Mouse (Mus musculus): Measurements from ENCODE around the gene Rgma. TPM values are rescaled to one million over a fixed set of nuclear protein-coding genes. Genes with fewer than 3 reads are reported as not detected.
A peak's percentile ranks its signal among the peaks of the same experiment; 100 is the strongest.

Gene Rgma
- total RNA-seq, 2 experiments from 2014 or later: not detected

GRCm38 (mm10) chr7:73425451-73425850 is 50.1 kb downstream of the Rgma start:
- no peak for ATAC-seq (replicated peaks; ENCODE audit: low FRiP score, low TSS enrichment, poor library complexity, severe bottlenecking)

GRCm38 (mm10) chr7:73426235-73426634 is 50.9 kb downstream of the Rgma start:
- ATAC-seq (replicated peaks; ENCODE audit: low FRiP score, low TSS enrichment, poor library complexity, severe bottlenecking): no peak

- ATAC-seq (replicated peaks; ENCODE audit: low FRiP score, low TSS enrichment, poor library complexity, severe bottlenecking): no peak
Measured at GRCm38 (mm10) chr7:73426752-73427386, 51.6 kb downstream of the Rgma start.

GRCm38 (mm10) chr7:73427794-73428193 is 52.5 kb downstream of the Rgma start:
- ATAC-seq (replicated peaks; ENCODE audit: low FRiP score, low TSS enrichment, poor library complexity, severe bottlenecking): no peak

GRCm38 (mm10) chr7:73428525-73428924 is 53.2 kb downstream of the Rgma start:
- peak; percentile 50 for ATAC-seq (replicated peaks; ENCODE audit: low FRiP score, low TSS enrichment, poor library complexity, severe bottlenecking)

GRCm38 (mm10) chr7:73433637-73434335 is 58.5 kb downstream of the Rgma start:
- ATAC-seq (replicated peaks; ENCODE audit: low FRiP score, low TSS enrichment, poor library complexity, severe bottlenecking): no peak

GRCm38 (mm10) chr7:73434336-73434677 is 59.0 kb downstream of the Rgma start:
- no peak for ATAC-seq (replicated peaks; ENCODE audit: low FRiP score, low TSS enrichment, poor library complexity, severe bottlenecking)

GRCm38 (mm10) chr7:73435685-73436084 is 60.4 kb downstream of the Rgma start:
- peak; percentile 71 for ATAC-seq (replicated peaks; ENCODE audit: low FRiP score, low TSS enrichment, poor library complexity, severe bottlenecking)

GRCm38 (mm10) chr7:73441802-73442201 is 66.5 kb downstream of the Rgma start:
- ATAC-seq (replicated peaks; ENCODE audit: low FRiP score, low TSS enrichment, poor library complexity, severe bottlenecking): no peak

GRCm38 (mm10) chr7:73442246-73442645 is 66.9 kb downstream of the Rgma start:
- ATAC-seq (replicated peaks; ENCODE audit: low FRiP score, low TSS enrichment, poor library complexity, severe bottlenecking): no peak

GRCm38 (mm10) chr7:73451594-73451993 is 76.3 kb downstream of the Rgma start:
- no peak for ATAC-seq (replicated peaks; ENCODE audit: low FRiP score, low TSS enrichment, poor library complexity, severe bottlenecking)

- ATAC-seq (replicated peaks; ENCODE audit: low FRiP score, low TSS enrichment, poor library complexity, severe bottlenecking): no peak
Measured at GRCm38 (mm10) chr7:73452187-73452808, 77.0 kb downstream of the Rgma start.

GRCm38 (mm10) chr7:73454113-73454512 is 78.8 kb downstream of the Rgma start:
- ATAC-seq (replicated peaks; ENCODE audit: low FRiP score, low TSS enrichment, poor library complexity, severe bottlenecking): no peak

GRCm38 (mm10) chr7:73463546-73463945 is 88.2 kb downstream of the Rgma start:
- no peak for ATAC-seq (replicated peaks; ENCODE audit: low FRiP score, low TSS enrichment, poor library complexity, severe bottlenecking)

GRCm38 (mm10) chr7:73467741-73468140 is 92.4 kb downstream of the Rgma start:
- no peak for ATAC-seq (replicated peaks; ENCODE audit: low FRiP score, low TSS enrichment, poor library complexity, severe bottlenecking)

Other genes starting within 250 kb of the Rgma start
- 48.8 and 57.3 TPM in 2 replicates for gene Chd2, start 166.3 kb downstream of the Rgma start, total RNA-seq (2014; fragmentation: Nextera tagmentation)
- 101 and 150 TPM in 2 replicates for gene Chd2, start 166.3 kb downstream of the Rgma start, total RNA-seq (2017)